Mouse (Mus musculus): ENCODE results near the gene Man2b1.
A peak's percentile ranks its signal among the peaks of the same experiment; 100 is the strongest.
"Not testable (repeated sequence)": the region's sequence is repeated elsewhere in the genome, so short reads cannot be mapped to it uniquely, and the experiment has no call there.

Gene Man2b1

GRCm38 (mm10) chr8:85073041-85073612 is 9.9 kb upstream of the Man2b1 start:
- DNase-seq (ENCODE audit: low read depth, low spot score): no peak

GRCm38 (mm10) chr8:85074167-85074566 is 8.9 kb upstream of the Man2b1 start:
- DNase-seq (ENCODE audit: low read depth, low spot score): no peak

GRCm38 (mm10) chr8:85074617-85075016 is 8.5 kb upstream of the Man2b1 start:
- DNase-seq (ENCODE audit: low read depth, low spot score): no peak

- DNase-seq (ENCODE audit: low read depth, low spot score): peak; percentile 73
Observed at GRCm38 (mm10) chr8:85076001-85076400, 7.1 kb upstream of the Man2b1 start.

DNA sequence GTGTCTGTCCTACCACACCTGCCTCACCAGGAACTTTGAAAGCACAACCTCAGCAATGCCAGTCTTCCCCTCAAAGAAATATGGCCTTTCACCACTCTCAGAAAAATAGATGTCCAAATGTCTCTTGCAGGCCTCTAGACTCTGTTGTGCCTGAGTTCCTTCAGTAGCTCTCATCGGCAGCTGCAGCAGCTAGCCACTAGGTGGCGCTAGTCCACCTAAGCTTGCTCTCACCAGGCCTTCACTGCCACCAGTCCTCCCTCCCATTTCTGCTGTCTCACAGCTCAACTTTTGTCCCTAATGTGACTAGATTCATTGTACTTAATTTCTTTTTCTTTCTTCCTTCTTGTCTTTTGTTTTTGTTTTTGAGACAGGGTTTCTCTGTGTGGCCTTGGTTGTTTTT is 6.1 kb upstream of the Man2b1 start:
- peak; percentile 95 for DNase-seq (ENCODE audit: low read depth, low spot score)

DNA sequence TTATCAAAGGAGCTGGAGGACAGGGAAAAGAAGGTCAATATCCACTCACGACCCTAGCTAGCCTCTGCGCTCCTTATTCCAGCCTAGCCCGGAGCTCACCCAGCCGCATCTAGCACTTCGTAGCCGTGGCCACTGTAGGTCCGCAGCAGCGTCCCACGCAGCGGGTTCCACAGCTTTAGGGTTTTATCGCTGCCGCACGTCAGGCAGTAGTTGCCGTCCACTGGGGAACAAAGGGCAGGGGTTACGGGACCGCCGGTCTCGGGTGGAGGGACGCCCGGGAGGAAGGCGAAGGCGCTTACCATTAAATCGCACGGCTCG is 2.9 kb upstream of the Man2b1 start:
- no peak for DNase-seq (ENCODE audit: low read depth, low spot score)

GRCm38 (mm10) chr8:85080532-85081215 is 2.4 kb upstream of the Man2b1 start, which contains the start of gene Wdr83os:
Wdr83os (plus strand) TSS chr8:85080740.
- DNase-seq (ENCODE audit: low read depth, low spot score): peak; percentile 83

DNA sequence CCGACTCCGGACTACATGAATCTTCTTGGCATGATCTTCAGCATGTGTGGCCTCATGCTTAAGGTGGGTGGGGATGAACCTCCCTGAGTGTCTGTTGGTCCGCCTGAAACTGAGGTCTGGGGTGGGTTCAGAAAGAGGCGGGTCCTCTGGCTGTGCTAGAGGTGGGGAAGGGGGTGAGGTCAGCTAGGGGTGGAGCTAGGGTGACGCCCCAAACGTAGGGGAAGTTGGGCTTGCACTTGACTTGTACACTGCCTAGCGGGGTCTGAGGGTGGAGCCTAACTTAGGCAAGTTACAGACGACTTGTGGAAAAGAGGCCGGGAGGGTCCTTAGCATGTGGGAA is 1.9 kb upstream of the Man2b1 start, which contains the start of gene Wdr83:
Gene Wdr83 (minus strand): TSS at position 91 of the 340 bp plus-strand sequence.
- peak; percentile 65 for DNase-seq (ENCODE audit: low read depth, low spot score)

GRCm38 (mm10) chr8:85082169-85082568 is 901 bp upstream of the Man2b1 start:
- DNase-seq (ENCODE audit: low read depth, low spot score): not testable (repeated sequence)

GRCm38 (mm10) chr8:85084633-85085032 is 1.6 kb downstream of the Man2b1 start:
- DNase-seq (ENCODE audit: low read depth, low spot score): no peak

DNA sequence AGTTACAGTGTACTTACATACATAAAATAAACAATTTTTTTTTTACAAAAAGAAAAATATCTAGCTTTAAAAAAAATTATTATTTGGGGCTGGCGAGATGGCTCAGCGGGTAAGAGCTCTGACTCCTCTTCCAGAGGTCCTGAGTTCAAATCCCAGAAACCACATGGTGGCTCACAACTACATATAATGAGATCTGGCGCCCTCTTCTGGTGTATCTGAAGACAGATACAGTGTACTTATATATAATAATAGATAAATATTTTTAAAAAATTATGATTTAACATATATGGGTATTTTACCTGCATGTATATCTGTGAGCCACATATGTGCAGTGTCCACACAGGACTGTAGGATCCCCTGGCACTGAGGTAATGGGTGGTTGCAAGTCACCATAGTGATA is 3.2 kb downstream of the Man2b1 start:
- DNase-seq (ENCODE audit: low read depth, low spot score): no peak

DNA sequence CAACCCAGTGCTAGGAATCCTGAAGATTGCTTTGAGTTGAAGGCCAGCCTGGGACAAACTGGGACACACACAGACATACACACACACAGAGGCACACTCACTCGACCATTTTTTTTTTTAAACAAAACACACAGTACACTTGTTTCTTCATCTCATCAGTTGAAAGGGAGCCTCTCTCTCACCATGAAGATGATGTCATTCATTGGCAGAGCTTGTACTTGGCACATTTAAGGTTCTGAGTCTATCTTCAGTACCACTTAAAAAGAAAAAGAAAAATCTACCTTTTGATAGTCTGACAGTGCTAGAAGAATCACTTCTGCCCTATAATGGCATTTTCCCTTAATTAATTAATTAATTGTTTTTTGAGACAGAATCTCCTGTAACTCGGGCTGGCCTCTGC is 5.7 kb downstream of the Man2b1 start:
- DNase-seq (ENCODE audit: low read depth, low spot score): peak; percentile 62

DNA sequence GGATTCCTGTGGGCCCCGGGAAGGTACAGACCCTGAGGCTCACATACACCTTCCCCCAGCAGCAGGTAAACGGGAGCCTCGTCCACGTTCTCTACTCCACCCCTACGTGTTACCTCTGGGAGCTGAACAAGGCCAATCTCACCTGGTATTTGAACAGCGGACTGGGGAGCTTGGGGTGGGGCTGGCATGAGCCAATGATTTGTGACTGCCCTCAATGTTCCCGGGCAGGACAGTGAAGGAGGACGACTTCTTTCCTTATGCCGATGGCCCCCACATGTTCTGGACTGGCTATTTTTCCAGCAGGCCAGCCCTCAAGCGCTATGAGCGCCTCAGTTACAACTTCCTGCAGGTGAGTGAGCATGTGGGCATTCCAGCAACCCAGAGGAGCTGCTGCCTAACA is 7.8 kb downstream of the Man2b1 start:
- no peak for DNase-seq (ENCODE audit: low read depth, low spot score)

DNA sequence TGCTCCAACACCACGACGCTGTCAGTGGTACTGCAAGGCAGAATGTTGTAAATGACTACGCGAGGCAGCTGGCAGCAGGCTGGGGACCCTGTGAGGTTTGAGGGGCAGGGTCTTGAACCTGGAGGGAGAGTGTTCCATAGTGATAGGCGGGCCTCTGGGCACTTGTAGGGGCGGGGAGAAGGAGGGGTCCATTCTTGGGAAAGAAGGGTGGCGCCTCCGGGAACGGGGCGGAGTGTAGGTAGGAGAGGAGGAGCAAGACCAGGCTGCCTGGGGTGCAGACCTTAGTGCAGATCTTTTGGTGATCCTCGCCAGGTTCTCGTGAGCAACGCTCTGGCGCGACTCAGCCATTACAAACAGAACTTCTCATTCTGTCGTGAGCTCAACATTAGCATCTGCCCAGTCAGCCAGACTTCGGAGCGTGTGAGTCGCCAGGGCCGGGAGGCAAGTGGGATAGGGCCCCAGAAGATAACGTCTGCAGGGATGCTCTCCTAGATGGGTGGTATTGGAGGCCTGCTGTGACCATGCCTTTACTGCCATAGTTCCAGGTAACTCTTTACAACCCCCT is 8.5 kb downstream of the Man2b1 start:
- DNase-seq (ENCODE audit: low read depth, low spot score): no peak

GRCm38 (mm10) chr8:85095051-85095450 is 12.0 kb downstream of the Man2b1 start:
- DNase-seq (ENCODE audit: low read depth, low spot score): no peak

DNA sequence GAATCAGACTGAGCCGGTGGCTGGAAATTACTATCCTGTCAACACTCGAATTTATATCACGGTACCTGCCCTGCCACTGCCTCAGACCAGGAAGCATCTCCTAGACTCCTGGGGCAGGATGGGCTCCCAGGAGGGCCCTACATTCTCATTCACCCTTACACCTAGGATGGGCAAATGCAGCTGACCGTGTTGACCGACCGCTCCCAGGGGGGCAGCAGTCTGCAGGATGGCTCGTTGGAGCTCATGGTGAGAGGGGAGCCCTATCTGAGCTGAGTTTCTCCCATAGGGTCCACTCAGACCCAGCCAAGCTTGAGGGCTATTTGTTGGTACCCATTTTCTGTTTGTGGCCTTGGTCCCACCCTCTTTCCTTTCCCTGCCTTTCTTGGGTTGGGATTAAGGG is 12.5 kb downstream of the Man2b1 start:
- DNase-seq (ENCODE audit: low read depth, low spot score): no peak

DNA sequence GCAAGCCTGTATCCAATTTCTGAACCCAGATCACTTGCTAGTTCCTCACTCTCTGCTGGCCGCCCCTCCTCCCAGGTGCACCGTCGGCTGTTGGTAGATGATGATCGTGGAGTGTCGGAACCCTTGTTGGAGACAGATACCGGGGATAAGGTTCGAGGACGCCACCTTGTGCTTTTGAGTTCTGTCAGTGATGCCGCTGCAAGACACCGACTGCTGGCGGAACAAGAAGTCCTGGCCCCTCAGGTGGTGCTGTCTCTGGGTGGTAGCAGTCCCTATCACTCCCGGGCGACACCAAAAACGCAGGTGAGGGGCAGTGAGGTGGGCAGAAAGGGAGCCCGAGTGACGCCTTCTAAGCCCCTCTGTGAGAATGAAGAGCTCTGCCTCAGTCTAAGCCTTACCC is 13.1 kb downstream of the Man2b1 start:
- DNase-seq (ENCODE audit: low read depth, low spot score): no peak

GRCm38 (mm10) chr8:85096850-85097249 is 13.8 kb downstream of the Man2b1 start:
- no peak for DNase-seq (ENCODE audit: low read depth, low spot score)

DNA sequence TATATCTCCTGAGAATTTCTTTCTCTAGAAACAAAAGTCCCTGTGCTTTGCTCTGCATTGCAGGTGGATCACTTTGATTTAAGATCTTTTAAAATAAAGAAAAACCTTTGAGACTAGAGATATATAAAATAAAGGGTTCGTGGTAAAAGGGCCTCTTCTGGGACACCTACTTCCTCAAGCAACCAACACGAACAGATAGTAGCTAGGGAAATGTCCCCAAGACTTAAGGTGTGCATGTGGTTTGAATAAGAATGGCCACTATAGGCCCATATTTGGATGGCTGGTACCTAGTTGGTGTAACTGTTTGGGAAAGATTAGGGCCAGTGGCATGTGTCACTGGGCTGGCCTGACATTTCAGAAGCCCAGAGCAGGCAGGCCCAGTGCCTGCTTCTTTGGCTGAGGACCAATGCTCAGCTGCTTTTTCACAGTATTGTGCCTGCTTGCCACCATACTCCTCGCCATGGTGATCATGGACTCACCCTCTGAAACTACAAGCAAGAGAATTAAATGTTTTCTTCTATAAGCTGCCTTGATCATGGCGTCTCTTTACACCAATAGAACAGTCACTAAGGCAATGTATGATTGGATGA is 17.1 kb downstream of the Man2b1 start:
- DNase-seq (ENCODE audit: low read depth, low spot score): no peak

- no peak for DNase-seq (ENCODE audit: low read depth, low spot score)
Observed at GRCm38 (mm10) chr8:85113241-85113640, 30.2 kb downstream of the Man2b1 start.

DNA sequence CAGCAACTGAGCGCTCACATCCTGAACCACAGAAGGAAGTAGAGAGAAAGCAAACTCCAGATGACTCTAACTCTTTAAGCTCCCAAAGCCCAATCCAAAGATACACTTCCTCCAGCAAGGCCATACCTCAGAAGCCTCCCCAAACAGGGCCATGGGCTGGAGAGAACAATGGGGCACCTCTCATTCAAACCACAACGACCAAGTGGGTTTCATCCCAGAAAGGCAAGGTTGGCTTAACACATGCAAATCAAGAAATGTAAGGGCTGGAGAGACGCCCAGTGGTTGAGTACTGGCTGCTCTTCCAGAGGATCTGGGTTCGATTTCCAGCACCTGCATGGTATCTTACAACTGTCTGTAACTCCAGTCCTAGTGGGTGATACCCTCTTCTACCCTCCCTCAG is 32.4 kb downstream of the Man2b1 start:
- no peak for DNase-seq (ENCODE audit: low read depth, low spot score)

- no peak for DNase-seq (ENCODE audit: low read depth, low spot score)
Observed at GRCm38 (mm10) chr8:85116984-85117383, 33.9 kb downstream of the Man2b1 start.

Data from 3T3-L1 (cell line).